Mouse (Mus musculus) midbrain, embryonic 12.5 days (tissue): ENCODE results near the gene Gabra2. TPM values are rescaled to one million over a fixed set of nuclear protein-coding genes. Genes with fewer than 3 reads are reported as not detected.

Source experiments
- ATAC-seq: fragments of 200-750 bp; cut with Nextera tagmentation; 2 replicates; pipeline ENCODE4 v1.8.0; 2017; ENCODE audit warnings: low read depth, moderate TSS enrichment, moderate library complexity; ENCODE audit not compliant: low FRiP score
- H3K27ac ChIP-seq: fragments of 300-500 bp; sonication (generic); replicated peaks from 2 replicates; pipeline ENCODE4 v1.5.1; 2016; ENCODE audit warnings: mild to moderate bottlenecking
- H3K27me3 ChIP-seq: fragments of 300-500 bp; sonication (generic); 2 replicates; pipeline ENCODE4 v1.6.1; 2016; ENCODE audit warnings: mild to moderate bottlenecking
- H3K36me3 ChIP-seq: fragments of 300-500 bp; sonication (generic); 2 replicates; pipeline ENCODE4 v1.6.1; 2016
- H3K4me1 ChIP-seq: fragments of 300-500 bp; sonication (generic); 2 replicates; pipeline ENCODE4 v1.6.1; 2016
- H3K4me2 ChIP-seq: fragments of 300-500 bp; sonication (generic); replicated peaks from 2 replicates; pipeline ENCODE4 v1.6.1; 2016; ENCODE audit warnings: mild to moderate bottlenecking, moderate library complexity
- H3K4me3 ChIP-seq: fragments of 300-500 bp; sonication (generic); 2 replicates; pipeline ENCODE4 v1.5.1; 2016; ENCODE audit warnings: mild to moderate bottlenecking
- H3K9ac ChIP-seq: fragments of 300-500 bp; sonication (generic); replicated peaks from 2 replicates; pipeline ENCODE4 v1.6.1; 2016; ENCODE audit warnings: mild to moderate bottlenecking, moderate library complexity
- H3K9me3 ChIP-seq: fragments of 300-500 bp; sonication (generic); 2 replicates; pipeline ENCODE4 v1.6.1; 2016; ENCODE audit warnings: mild to moderate bottlenecking
- WGBS: fragments of 180-500 bp; shearing (Covaris S2); methylation state at CpG from one replicate; pipeline ENCODE4 v1.1.7; 2016; 5-methylcytosine and 5-hydroxymethylcytosine counted together
- polyA plus RNA-seq: library from polyadenylated mRNA; unstranded; fragments of >200 nt; fragmentation: Nextera tagmentation; extraction: Ambion mirVana; gene quantifications from 2 replicates; pipeline ENCODE4 v1.2.1, GENCODE M21; 2016

Gabra2 gene
- polyA plus RNA-seq, 1 experiment from 2014 or later, result 14.8 TPM

DNA sequence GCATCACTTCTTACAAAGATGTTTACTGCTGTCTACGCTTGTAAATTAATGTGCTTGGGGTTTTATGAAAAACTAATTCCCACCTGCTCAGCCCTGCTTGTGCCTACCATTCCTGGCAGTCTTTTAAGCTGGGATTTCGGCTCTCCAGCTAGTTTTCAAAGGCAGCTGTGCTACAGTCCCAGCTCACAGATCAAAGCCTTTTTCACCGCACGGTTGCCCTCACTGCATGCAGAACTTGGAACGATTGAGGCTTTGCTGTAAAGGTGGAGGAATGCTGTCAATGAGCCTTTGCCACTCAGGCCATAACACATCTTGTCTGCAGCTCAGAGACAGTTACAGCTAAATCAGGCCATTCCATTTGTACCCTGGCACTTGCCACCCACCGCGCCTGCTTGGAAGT is 37.6 kb downstream of the Gabra2 start:
- H3K4me3 ChIP-seq, result no peak overlapping the region
- H3K4me1 ChIP-seq, result 0 out of 2 replicates have a peak, but pooled peaks cover 4% of the 10 kb centered on the region
- no peaks in the 10 kb centered on the region for H3K9me3 ChIP-seq
- WGBS, result 28% methylated on average over 7 of the region's 7 CpGs
- H3K36me3 ChIP-seq, result no peaks in the 10 kb centered on the region
- H3K9ac ChIP-seq, result no peak overlapping the region
- no peak overlapping the region for H3K4me2 ChIP-seq
- H3K27me3 ChIP-seq, result no peaks in the 10 kb centered on the region
- peak; percentile 30; the same call in 1 of the 2 replicates for ATAC-seq
- no peak overlapping the region for H3K27ac ChIP-seq

- no peaks in the 10 kb centered on the region for H3K36me3 ChIP-seq
- 70% methylated on average over 3 of the region's 3 CpGs for WGBS
- H3K4me1 ChIP-seq, result no peaks in the 10 kb centered on the region
- H3K4me3 ChIP-seq, result no peak overlapping the region
- H3K4me2 ChIP-seq, result no peak overlapping the region
- no peaks in the 10 kb centered on the region for H3K27me3 ChIP-seq
- no peak overlapping the region for H3K9ac ChIP-seq
- no peak for ATAC-seq
- no peaks in the 10 kb centered on the region for H3K9me3 ChIP-seq
- H3K27ac ChIP-seq, result no peak overlapping the region
Observed at GRCm38 (mm10) chr5:71037352-71037751, 58.3 kb downstream of the Gabra2 start.

GRCm38 (mm10) chr5:71025956-71026355 is 69.7 kb downstream of the Gabra2 start:
- Histone ChIP-seq H3K4me3 (no peak overlapping the region), H3K36me3 (no peaks in the 10 kb centered on the region), H3K9me3 (no peaks in the 10 kb centered on the region), H3K4me1 (no peaks in the 10 kb centered on the region), H3K4me2 (no peak overlapping the region), H3K9ac (no peak overlapping the region), H3K27me3 (no peaks in the 10 kb centered on the region), H3K27ac (no peak overlapping the region)
- WGBS, result 85% methylated on average over 4 of the region's 4 CpGs
- ATAC-seq, result no peak

DNA sequence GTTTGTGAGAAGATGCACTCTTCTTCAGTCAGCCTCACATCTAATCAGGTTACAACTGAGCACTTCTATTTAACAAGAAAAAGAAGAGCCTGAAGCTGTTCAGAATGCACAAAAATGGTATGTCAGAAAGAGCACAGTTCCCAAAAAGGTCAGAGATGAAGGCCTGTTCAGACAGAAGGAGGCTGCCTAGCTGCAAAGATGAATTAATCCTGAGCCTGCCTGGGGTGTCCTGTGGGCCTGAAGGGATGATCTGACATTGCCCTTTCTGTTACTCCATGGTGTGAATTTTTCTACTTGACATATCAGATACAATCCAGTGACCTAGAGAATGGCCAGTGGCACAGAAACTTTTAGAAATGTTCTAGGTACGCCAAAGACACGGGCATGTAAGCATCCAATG is 83.9 kb downstream of the Gabra2 start:
- peak; percentile 50; the same call in 1 of the 2 replicates for ATAC-seq
- Histone ChIP-seq H3K4me1 (peaks cover 9% of the 10 kb centered on the region), H3K9ac (no peak overlapping the region), H3K9me3 (no peaks in the 10 kb centered on the region), H3K27ac (0 out of 2 replicates have a peak overlapping the region, but pooled peaks have one; percentile 15), H3K27me3 (no peaks in the 10 kb centered on the region), H3K4me3 (no peak overlapping the region), H3K4me2 (no peak overlapping the region), H3K36me3 (no peaks in the 10 kb centered on the region)
- WGBS, result 54% methylated on average over 2 of the region's 2 CpGs

DNA sequence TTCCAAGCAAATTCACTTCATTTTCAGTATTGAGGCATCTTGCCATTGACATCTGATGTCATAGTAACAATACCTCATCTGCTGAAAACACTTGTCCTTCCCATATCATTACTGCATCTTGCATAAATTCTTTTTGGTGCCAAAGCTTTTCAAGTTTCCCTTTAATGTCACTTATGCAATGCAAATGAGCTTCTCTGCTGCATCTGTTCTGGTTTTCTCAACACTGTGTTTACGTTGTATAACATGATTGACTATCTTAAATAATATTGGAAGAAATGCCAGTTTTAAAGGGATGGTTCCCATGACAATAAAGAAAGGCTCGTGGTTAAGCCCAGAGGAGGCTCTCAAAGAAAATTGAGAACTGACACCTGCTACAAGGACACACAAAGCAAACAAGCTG is 84.4 kb downstream of the Gabra2 start:
- Histone ChIP-seq H3K9me3 (no peaks in the 10 kb centered on the region), H3K4me3 (no peak overlapping the region), H3K9ac (no peak overlapping the region), H3K4me2 (no peak overlapping the region), H3K4me1 (peaks cover 9% of the 10 kb centered on the region), H3K36me3 (no peaks in the 10 kb centered on the region), H3K27me3 (no peaks in the 10 kb centered on the region), H3K27ac (no peak overlapping the region)
- ATAC-seq, result peak; percentile 54; the same call in 1 of the 2 replicates
- WGBS, result 21% methylated on average over 2 of the region's 2 CpGs

- H3K4me2 ChIP-seq, result no peak overlapping the region
- ATAC-seq, result 0 out of 2 replicates have a peak, but pooled peaks have one; percentile 9
- H3K9ac ChIP-seq, result no peak overlapping the region
- H3K27ac ChIP-seq, result no peak overlapping the region
- 72% methylated on average over 3 of the region's 3 CpGs for WGBS
- H3K4me1 ChIP-seq, result peaks cover 9% of the 10 kb centered on the region
- no peaks in the 10 kb centered on the region for H3K9me3 ChIP-seq
- H3K27me3 ChIP-seq, result no peaks in the 10 kb centered on the region
- no peak overlapping the region for H3K4me3 ChIP-seq
- H3K36me3 ChIP-seq, result no peaks in the 10 kb centered on the region
Observed at GRCm38 (mm10) chr5:71010797-71011196, 84.9 kb downstream of the Gabra2 start.

DNA sequence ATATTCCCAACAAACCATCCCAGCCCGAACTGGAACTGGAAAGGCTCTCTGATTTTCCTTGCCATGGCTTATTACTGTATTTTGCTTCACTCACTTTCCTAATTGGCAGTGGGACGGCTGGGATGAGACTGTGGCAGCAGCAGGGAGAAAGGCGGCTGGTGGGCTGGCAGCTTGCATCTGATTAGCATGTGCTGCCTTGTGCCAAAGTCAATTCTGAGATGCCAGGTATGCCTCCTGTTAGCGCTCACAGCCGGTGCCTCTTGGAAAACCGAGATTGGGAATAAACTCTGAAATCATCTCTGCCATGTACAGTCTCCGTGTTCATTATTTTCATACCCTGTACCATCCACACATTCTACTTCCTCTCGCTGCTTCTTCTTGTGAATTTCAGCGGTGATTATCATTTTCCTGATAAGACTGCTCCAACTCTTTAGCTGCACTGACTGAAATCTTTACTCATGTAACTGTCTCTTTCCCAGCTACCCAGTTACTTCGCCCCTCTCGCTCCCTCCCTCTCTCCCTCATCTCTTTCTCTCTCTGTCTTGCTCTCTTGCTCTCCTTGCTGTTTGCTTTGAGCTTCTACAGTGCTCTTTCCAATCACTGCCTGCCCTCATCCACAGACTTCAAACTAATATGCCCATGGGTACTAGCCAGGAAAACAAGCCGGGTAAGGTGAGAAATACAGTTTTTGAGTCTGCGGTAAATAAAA is 99.9 kb downstream of the Gabra2 start:
- H3K27me3 ChIP-seq, result no peaks in the 10 kb centered on the region
- H3K36me3 ChIP-seq, result no peaks in the 10 kb centered on the region
- H3K9me3 ChIP-seq, result no peaks in the 10 kb centered on the region
- H3K4me1 ChIP-seq, result no peaks in the 10 kb centered on the region
- no peak overlapping the region for H3K9ac ChIP-seq
- H3K4me2 ChIP-seq, result no peak overlapping the region
- ATAC-seq, result no peak
- WGBS, result 80% methylated on average over 13 of the region's 13 CpGs
- H3K4me3 ChIP-seq, result no peak overlapping the region
- no peak overlapping the region for H3K27ac ChIP-seq

DNA sequence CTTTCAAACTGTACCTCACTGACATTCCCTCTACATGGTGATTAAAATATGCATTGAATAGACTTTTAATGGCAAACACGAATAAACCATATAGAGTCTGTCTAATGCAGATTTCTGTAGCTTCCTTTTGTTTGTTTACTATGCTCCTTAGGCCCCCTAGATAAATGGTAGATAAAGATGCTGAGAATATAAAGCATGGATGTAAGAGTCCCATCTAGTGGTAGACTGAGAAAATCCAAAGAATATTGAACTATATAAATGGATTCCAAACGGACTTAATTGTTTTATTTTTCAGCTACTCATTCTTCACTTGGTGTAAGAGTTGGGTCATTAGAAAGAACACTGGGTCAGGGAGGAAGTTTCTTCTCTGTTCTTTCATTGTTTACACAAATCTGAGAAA is 102.4 kb downstream of the Gabra2 start:
- no peak overlapping the region for H3K9ac ChIP-seq
- no peaks in the 10 kb centered on the region for H3K36me3 ChIP-seq
- no peaks in the 10 kb centered on the region for H3K9me3 ChIP-seq
- no peak overlapping the region for H3K4me2 ChIP-seq
- ATAC-seq, result no peak
- WGBS, result 57% methylated on average over 2 of the region's 2 CpGs
- no peaks in the 10 kb centered on the region for H3K27me3 ChIP-seq
- no peak overlapping the region for H3K27ac ChIP-seq
- H3K4me3 ChIP-seq, result no peak overlapping the region
- no peaks in the 10 kb centered on the region for H3K4me1 ChIP-seq

DNA sequence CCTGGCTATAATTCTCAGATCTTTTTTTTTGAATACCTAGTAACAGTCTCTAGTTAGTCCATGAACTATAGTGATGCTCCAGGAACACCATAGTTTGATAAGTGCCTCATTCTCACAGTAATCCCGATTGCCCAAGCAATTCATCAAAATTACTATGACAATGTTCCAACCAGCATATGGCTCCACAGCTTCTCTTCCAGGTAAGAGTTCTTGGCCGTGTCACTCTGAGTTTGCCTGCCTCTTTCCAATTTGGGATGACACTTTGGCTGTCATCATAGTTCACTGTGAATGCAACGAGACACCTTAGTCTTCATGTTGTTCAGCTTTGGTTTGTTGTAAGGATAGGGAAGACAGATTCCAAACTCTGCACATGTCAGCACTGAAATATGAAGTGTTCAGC is 104.8 kb downstream of the Gabra2 start:
- Histone ChIP-seq H3K9me3 (no peaks in the 10 kb centered on the region), H3K9ac (no peak overlapping the region), H3K27ac (no peak overlapping the region), H3K4me3 (no peak overlapping the region), H3K27me3 (no peaks in the 10 kb centered on the region), H3K4me2 (no peak overlapping the region), H3K36me3 (no peaks in the 10 kb centered on the region), H3K4me1 (no peaks in the 10 kb centered on the region)
- 89% methylated on average over 3 of the region's 3 CpGs for WGBS
- no peak for ATAC-seq
